Mouse (Mus musculus): ENCODE results near the gene Rora. TPM values are rescaled to one million over a fixed set of nuclear protein-coding genes. Genes with fewer than 3 reads are reported as not detected.

Rora gene
- polyA plus RNA-seq, 1 experiment from 2014 or later: 6.5 TPM

DNA sequence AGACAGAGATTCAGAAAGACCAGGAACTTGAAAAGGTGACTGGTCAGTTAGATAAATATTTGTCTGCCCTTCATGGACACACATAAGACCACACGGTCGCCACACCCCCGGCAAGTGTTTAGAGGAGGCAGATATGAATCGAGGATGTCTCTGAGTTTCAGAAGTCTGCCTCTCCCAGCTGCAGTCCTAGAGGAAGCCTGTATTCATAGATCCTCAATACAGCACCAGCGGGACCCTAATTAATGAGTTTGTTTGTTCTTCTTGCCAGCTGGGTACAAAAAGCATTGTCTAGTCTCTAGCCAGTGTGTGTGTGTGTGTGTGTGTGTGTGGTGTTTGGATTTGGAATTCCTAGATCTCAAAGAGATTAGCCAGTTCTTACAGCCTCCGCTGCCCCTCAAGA is 228.3 kb downstream of the Rora start:
- 46% methylated on average over 6 of the region's 6 CpGs for WGBS (ENCODE audit: insufficient replicate concordance)
- H3K27ac ChIP-seq (ENCODE audit: low read depth, low read length): no peak overlapping the region
- H3K4me2 ChIP-seq: no peak overlapping the region
- no peak for ATAC-seq (replicated peaks; ENCODE audit: insufficient number of reproducible peaks, low FRiP score, low TSS enrichment)
- H3K27me3 ChIP-seq (ENCODE audit: control insufficient read depth, insufficient read depth, low read length): no peaks in the 10 kb centered on the region
- no peak overlapping the region for H3K9ac ChIP-seq (ENCODE audit: low read depth, low read length)
- peaks cover 12% of the 10 kb centered on the region for H3K4me1 ChIP-seq (ENCODE audit: control insufficient read depth, insufficient read depth, low read length)
- no peak overlapping the region for H3K4me3 ChIP-seq (ENCODE audit: low read depth, low read length)
- no peaks in the 10 kb centered on the region for H3K36me3 ChIP-seq (ENCODE audit: control insufficient read depth, insufficient read depth, low read length)
- H3K9me3 ChIP-seq (replicated peaks; ENCODE audit: control insufficient read depth, low read length): no peaks in the 10 kb centered on the region

DNA sequence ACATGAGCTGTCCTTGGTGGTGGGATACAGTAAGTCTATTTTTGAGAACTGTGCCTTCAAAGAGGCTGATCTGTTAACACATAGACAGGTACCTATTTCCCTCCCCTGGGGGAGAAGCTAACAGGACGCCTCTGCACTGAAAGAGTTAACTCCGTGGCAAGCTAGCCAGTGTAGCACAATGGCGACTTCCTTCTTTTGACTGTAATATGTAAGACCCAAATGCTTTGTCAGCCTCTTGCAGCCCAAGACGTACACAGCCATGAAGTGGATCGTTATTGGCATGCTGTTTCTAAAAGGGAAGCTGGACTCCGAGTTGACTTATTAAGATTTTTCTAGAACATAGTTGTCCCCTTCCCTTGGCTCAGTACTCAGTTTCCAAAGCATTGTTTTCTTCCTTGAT is 229.4 kb downstream of the Rora start:
- Histone ChIP-seq H3K4me1 (ENCODE audit: control insufficient read depth, insufficient read depth, low read length) (peaks cover 12% of the 10 kb centered on the region), H3K9ac (ENCODE audit: low read depth, low read length) (no peak overlapping the region), H3K36me3 (ENCODE audit: control insufficient read depth, insufficient read depth, low read length) (no peaks in the 10 kb centered on the region), H3K4me2 (no peak overlapping the region), H3K4me3 (ENCODE audit: low read depth, low read length) (no peak overlapping the region), H3K9me3 (replicated peaks; ENCODE audit: control insufficient read depth, low read length) (no peaks in the 10 kb centered on the region), H3K27ac (ENCODE audit: low read depth, low read length) (no peak overlapping the region), H3K27me3 (ENCODE audit: control insufficient read depth, insufficient read depth, low read length) (no peaks in the 10 kb centered on the region)
- 61% methylated on average over 6 of the region's 6 CpGs for WGBS (ENCODE audit: insufficient replicate concordance)
- ATAC-seq (replicated peaks; ENCODE audit: insufficient number of reproducible peaks, low FRiP score, low TSS enrichment): no peak

DNA sequence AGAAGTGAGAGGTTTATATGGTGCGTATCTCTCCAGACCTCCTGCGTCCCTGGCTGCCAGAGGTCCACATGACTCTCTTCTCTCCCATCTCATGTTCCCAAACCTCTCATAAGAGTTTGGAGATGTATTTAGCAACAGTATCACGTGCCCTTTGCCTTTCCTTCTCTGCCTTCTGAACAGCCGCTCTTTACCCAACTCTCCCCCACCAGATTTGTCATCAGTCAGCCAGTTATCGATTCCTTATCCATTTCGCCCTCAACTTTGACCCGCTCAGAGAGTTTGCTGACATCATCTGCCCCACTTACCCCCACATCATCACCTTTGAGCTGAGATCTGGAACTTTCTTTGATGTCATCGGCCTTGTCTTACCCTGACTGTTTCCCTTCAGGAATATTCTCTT is 230.1 kb downstream of the Rora start:
- 32% methylated on average over 8 of the region's 8 CpGs for WGBS (ENCODE audit: insufficient replicate concordance)
- Histone ChIP-seq H3K27ac (ENCODE audit: low read depth, low read length) (no peak overlapping the region), H3K9ac (ENCODE audit: low read depth, low read length) (no peak overlapping the region), H3K27me3 (ENCODE audit: control insufficient read depth, insufficient read depth, low read length) (no peaks in the 10 kb centered on the region), H3K9me3 (replicated peaks; ENCODE audit: control insufficient read depth, low read length) (no peaks in the 10 kb centered on the region), H3K4me3 (ENCODE audit: low read depth, low read length) (no peak overlapping the region), H3K4me1 (ENCODE audit: control insufficient read depth, insufficient read depth, low read length) (peaks cover 12% of the 10 kb centered on the region), H3K36me3 (ENCODE audit: control insufficient read depth, insufficient read depth, low read length) (no peaks in the 10 kb centered on the region), H3K4me2 (no peak overlapping the region)
- no peak for ATAC-seq (replicated peaks; ENCODE audit: insufficient number of reproducible peaks, low FRiP score, low TSS enrichment)

DNA sequence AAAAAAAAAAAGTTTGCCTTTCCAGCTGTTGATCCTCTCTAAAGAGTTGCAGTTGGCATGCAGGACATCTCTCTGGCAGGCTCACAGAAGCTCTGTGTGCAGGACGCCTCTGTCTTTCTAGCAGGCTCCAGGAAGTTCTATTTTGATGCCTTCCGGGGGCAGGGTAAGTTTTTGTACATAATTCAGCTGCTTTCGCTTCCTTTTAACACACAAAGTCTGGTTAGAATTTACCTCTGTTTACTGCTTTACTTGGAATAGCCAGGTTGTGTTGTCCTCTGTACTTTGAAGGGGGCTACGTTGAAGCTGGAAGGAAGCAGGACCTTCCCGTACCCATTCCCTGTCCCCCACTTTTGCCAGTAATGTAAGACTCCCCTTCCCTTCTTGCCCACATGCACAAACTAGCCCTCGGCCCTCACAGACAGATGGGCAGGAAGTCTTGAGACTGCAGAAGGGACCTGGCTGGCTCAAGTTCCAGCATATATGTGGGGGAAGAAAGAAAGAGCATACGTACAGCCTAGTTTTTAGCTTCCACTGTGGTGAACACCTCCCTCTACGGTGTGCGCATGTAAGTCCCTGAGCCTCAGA is 231.0 kb downstream of the Rora start:
- Histone ChIP-seq H3K4me2 (no peak overlapping the region), H3K4me1 (ENCODE audit: control insufficient read depth, insufficient read depth, low read length) (peaks cover 12% of the 10 kb centered on the region), H3K9me3 (replicated peaks; ENCODE audit: control insufficient read depth, low read length) (no peaks in the 10 kb centered on the region), H3K9ac (ENCODE audit: low read depth, low read length) (no peak overlapping the region), H3K36me3 (ENCODE audit: control insufficient read depth, insufficient read depth, low read length) (no peaks in the 10 kb centered on the region), H3K4me3 (ENCODE audit: low read depth, low read length) (no peak overlapping the region), H3K27me3 (ENCODE audit: control insufficient read depth, insufficient read depth, low read length) (no peaks in the 10 kb centered on the region), H3K27ac (ENCODE audit: low read depth, low read length) (no peak overlapping the region)
- 71% methylated on average over 9 of the region's 9 CpGs for WGBS (ENCODE audit: insufficient replicate concordance)
- ATAC-seq (replicated peaks; ENCODE audit: insufficient number of reproducible peaks, low FRiP score, low TSS enrichment): no peak

DNA sequence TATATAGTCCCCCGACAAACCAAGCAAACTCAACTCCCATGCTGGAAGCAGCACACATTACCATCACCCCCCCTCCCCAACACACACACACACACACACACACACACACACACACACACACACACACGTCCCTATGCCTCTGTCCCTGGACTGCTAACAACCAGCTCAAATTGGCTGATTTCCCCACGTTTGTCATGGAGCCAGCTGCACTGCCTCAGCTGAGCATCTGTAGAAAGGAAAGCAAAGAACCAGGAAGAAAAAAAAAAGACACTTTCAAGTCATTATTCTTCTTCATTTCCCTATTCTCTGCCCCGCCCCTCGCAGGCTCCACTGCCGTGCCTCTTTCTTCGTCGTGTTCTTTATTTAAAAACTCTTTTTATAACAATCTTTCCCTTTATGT is 235.1 kb downstream of the Rora start:
- no peak overlapping the region for H3K9ac ChIP-seq (ENCODE audit: low read depth, low read length)
- no peak overlapping the region for H3K27ac ChIP-seq (ENCODE audit: low read depth, low read length)
- 58% methylated on average over 8 of the region's 8 CpGs for WGBS (ENCODE audit: insufficient replicate concordance)
- no peak for ATAC-seq (replicated peaks; ENCODE audit: insufficient number of reproducible peaks, low FRiP score, low TSS enrichment)
- H3K4me3 ChIP-seq (ENCODE audit: low read depth, low read length): no peak overlapping the region
- 0 out of 2 replicates have a peak, but pooled peaks cover 4% of the 10 kb centered on the region for H3K4me1 ChIP-seq (ENCODE audit: control insufficient read depth, insufficient read depth, low read length)
- H3K4me2 ChIP-seq: no peak overlapping the region
- no peaks in the 10 kb centered on the region for H3K9me3 ChIP-seq (replicated peaks; ENCODE audit: control insufficient read depth, low read length)
- H3K27me3 ChIP-seq (ENCODE audit: control insufficient read depth, insufficient read depth, low read length): no peaks in the 10 kb centered on the region
- H3K36me3 ChIP-seq (ENCODE audit: control insufficient read depth, insufficient read depth, low read length): no peaks in the 10 kb centered on the region

DNA sequence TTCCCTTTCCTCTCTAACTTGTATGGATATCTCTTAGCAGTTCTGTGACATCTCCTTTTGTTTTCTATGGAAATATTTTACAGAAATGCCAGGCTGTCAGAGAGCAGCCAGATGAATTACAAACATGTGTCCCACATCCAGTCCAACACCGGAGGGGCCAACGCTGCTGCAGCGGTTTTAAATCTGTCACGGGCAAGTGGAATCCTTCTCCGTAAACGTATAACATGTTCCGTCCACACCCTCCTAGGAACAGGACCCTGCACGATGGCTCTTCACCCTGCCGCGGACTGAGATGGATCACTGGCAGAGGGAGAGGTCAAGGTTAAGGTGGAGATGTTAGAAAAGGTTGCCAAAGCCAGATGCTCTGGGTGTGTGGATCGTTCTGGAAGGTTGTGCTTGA is 237.8 kb downstream of the Rora start:
- Histone ChIP-seq H3K27ac (ENCODE audit: low read depth, low read length) (no peak overlapping the region), H3K27me3 (ENCODE audit: control insufficient read depth, insufficient read depth, low read length) (no peaks in the 10 kb centered on the region; the same call in 1 of the 2 replicates), H3K4me3 (ENCODE audit: low read depth, low read length) (no peak overlapping the region), H3K9ac (ENCODE audit: low read depth, low read length) (no peak overlapping the region), H3K4me1 (ENCODE audit: control insufficient read depth, insufficient read depth, low read length) (no peaks in the 10 kb centered on the region), H3K9me3 (replicated peaks; ENCODE audit: control insufficient read depth, low read length) (no peaks in the 10 kb centered on the region), H3K36me3 (ENCODE audit: control insufficient read depth, insufficient read depth, low read length) (no peaks in the 10 kb centered on the region), H3K4me2 (no peak overlapping the region)
- ATAC-seq (replicated peaks; ENCODE audit: insufficient number of reproducible peaks, low FRiP score, low TSS enrichment): no peak
- 80% methylated on average over 11 of the region's 11 CpGs for WGBS (ENCODE audit: insufficient replicate concordance)

DNA sequence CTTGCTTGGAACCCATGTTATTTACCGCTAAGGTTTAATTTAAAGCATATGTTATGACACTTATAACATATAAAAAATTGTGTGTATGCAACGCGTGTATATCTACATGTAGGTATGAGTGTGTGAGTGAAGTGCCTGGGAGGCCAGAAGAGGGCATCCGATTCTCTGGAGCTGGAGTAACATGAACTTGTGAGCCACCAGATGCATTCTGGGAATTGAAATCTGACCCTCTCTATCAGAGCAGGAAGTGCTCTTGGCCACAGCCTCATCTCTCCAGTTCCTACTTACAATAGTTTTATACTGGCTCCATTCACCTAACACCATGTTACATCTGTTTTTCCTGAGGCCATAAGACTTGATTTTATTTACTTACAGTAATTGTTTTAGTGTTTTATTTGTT is 238.8 kb downstream of the Rora start:
- no peak overlapping the region for H3K9ac ChIP-seq (ENCODE audit: low read depth, low read length)
- H3K4me2 ChIP-seq: no peak overlapping the region
- no peaks in the 10 kb centered on the region for H3K4me1 ChIP-seq (ENCODE audit: control insufficient read depth, insufficient read depth, low read length)
- no peak overlapping the region for H3K27ac ChIP-seq (ENCODE audit: low read depth, low read length)
- H3K36me3 ChIP-seq (ENCODE audit: control insufficient read depth, insufficient read depth, low read length): no peaks in the 10 kb centered on the region
- H3K9me3 ChIP-seq (replicated peaks; ENCODE audit: control insufficient read depth, low read length): no peaks in the 10 kb centered on the region
- H3K4me3 ChIP-seq (ENCODE audit: low read depth, low read length): no peak overlapping the region
- no peaks in the 10 kb centered on the region; the same call in 1 of the 2 replicates for H3K27me3 ChIP-seq (ENCODE audit: control insufficient read depth, insufficient read depth, low read length)
- 88% methylated on average over 4 of the region's 4 CpGs for WGBS (ENCODE audit: insufficient replicate concordance)
- no peak for ATAC-seq (replicated peaks; ENCODE audit: insufficient number of reproducible peaks, low FRiP score, low TSS enrichment)

DNA sequence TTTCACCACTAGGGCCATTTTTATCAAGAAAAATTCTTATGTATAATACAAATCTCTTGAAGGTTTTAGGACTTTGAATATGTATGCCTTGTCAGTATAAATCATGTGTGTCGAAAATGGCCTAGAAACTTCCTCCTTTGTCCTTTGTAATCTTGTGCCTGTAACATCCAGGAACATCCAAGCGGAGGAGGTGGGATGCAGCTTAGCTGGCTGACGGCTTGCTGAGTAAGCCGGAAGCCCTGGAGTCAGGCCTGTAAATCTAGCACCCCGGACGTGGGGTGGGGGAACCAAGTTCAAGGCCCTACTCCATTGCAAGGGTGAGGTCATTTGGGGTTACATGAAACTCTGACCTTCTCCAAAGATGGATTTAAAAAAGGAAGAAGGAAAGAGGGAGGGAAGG is 239.3 kb downstream of the Rora start:
- H3K27me3 ChIP-seq (ENCODE audit: control insufficient read depth, insufficient read depth, low read length): no peaks in the 10 kb centered on the region; the same call in 1 of the 2 replicates
- ATAC-seq (replicated peaks; ENCODE audit: insufficient number of reproducible peaks, low FRiP score, low TSS enrichment): no peak
- no peak overlapping the region for H3K27ac ChIP-seq (ENCODE audit: low read depth, low read length)
- H3K9me3 ChIP-seq (replicated peaks; ENCODE audit: control insufficient read depth, low read length): no peaks in the 10 kb centered on the region
- no peak overlapping the region for H3K9ac ChIP-seq (ENCODE audit: low read depth, low read length)
- H3K4me3 ChIP-seq (ENCODE audit: low read depth, low read length): no peak overlapping the region
- whole genome bisulfite sequencing (ENCODE audit: insufficient replicate concordance): 80% methylated on average over 6 of the region's 6 CpGs
- H3K4me1 ChIP-seq (ENCODE audit: control insufficient read depth, insufficient read depth, low read length): no peaks in the 10 kb centered on the region
- H3K4me2 ChIP-seq: no peak overlapping the region
- no peaks in the 10 kb centered on the region for H3K36me3 ChIP-seq (ENCODE audit: control insufficient read depth, insufficient read depth, low read length)

DNA sequence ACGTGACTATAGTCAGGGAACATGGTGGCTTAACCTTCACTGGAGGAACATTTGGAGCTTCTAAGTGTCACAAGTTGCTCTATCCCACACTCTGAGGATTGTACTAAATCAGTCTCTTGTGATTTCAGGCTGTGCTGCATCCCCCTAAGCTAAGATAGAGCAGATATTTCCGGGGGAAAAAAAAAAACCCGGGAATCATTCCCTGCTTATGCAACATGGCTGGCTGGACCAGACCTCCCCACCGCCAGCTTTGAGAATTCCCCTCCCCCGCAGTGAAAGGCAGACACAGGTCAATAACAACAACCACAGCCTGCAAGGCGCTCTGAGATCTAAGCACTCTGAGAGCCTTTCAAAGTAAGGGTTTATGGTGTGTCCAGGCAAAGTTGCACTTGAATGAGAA is 244.7 kb downstream of the Rora start:
- H3K4me3 ChIP-seq (ENCODE audit: low read depth, low read length): no peak overlapping the region
- no peaks in the 10 kb centered on the region for H3K9me3 ChIP-seq (replicated peaks; ENCODE audit: control insufficient read depth, low read length)
- no peaks in the 10 kb centered on the region; the same call in 1 of the 2 replicates for H3K27me3 ChIP-seq (ENCODE audit: control insufficient read depth, insufficient read depth, low read length)
- ATAC-seq (replicated peaks; ENCODE audit: insufficient number of reproducible peaks, low FRiP score, low TSS enrichment): no peak
- H3K36me3 ChIP-seq (ENCODE audit: control insufficient read depth, insufficient read depth, low read length): no peaks in the 10 kb centered on the region
- H3K9ac ChIP-seq (ENCODE audit: low read depth, low read length): no peak overlapping the region
- 77% methylated on average over 6 of the region's 6 CpGs for WGBS (ENCODE audit: insufficient replicate concordance)
- no peak overlapping the region for H3K27ac ChIP-seq (ENCODE audit: low read depth, low read length)
- no peak overlapping the region for H3K4me2 ChIP-seq
- H3K4me1 ChIP-seq (ENCODE audit: control insufficient read depth, insufficient read depth, low read length): no peaks in the 10 kb centered on the region
